Mouse (Mus musculus) cortical plate, adult 2 months (tissue): Measurements from ENCODE around the gene Sytl3.

Experiments used
- CTCF ChIP-seq: fragments of 200-500 bp; IDR thresholded peaks from 2 replicates; pipeline ENCODE4 v1.5.1; 2011; ENCODE audit warnings: mild to moderate bottlenecking, control low read depth, low read length; ENCODE audit not compliant: insufficient read depth; ENCODE audit errors: extremely low read depth
- POLR2A ChIP-seq: fragments of 200-500 bp; IDR thresholded peaks from 2 replicates; pipeline ENCODE4 v1.6.1; 2011; ENCODE audit warnings: mild to moderate bottlenecking, low read length, control low read depth; ENCODE audit not compliant: insufficient read depth; ENCODE audit errors: extremely low read depth

- TF ChIP-seq CTCF (no peak), POLR2A (no peak)
Observed at GRCm38 (mm10) chr17:6731132-6731531, 72.2 kb downstream of the Sytl3 start.
